Mouse (Mus musculus): ENCODE measurements around the gene Nemp1.

DNA sequence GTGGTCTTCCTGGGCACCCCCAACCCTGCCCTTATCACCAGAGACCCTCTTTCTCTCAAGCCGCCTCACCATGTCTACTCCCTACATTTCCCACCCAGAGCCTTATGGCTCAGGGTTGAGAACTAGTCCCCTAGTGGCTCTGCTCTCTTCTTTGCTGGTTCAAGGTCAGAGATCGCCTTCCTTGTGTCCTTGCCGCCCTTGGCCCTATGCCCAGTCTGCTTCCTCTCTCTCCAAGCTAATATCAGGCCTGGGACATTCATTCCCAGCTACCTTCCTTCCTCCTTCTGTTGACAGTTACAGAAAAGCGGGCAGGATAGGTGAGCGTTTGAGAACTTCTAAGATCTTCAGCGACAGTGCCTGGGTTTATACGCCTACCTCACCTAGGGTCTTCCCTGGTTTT lies 41.0 kb downstream of the Nemp1 start:
- TF ChIP-seq CTCF (IDR thresholded peaks at IDR 0.05; ENCODE audit: borderline replicate concordance, control insufficient read depth, extremely low read depth, insufficient read depth, low read length, poor library complexity) (no peak), POLR2A (IDR thresholded peaks at IDR 0.05; ENCODE audit: control insufficient read depth, extremely low read depth, insufficient read depth, low read length, poor library complexity) (no peak)

Data from thymus, adult 2 months (tissue).